Mouse (Mus musculus): ENCODE data around the gene Tfap2d.

DNA sequence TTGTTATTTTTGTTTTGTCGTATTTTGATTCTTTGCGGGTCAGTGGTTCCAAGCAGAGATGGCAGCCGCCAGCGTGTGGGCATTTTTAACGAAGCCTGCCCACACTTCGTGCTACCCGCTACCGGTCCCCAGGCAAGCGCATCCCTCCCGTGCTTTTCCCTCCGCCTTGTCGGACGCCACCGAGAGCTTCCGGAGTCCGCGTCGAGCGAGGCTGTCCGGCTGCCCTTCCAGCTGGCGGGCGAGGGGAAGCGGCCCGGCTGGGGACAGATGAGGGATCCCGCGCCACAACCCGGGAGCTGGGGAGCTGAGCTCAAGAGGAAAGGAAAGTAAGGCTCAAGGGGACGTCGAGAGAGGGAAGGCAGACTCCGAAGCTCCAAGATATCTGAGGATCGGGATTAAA, 107.0 kb downstream of the Tfap2d start:
- TF ChIP-seq CTCF (IDR thresholded peaks at IDR 0.05; ENCODE audit: control insufficient read depth, insufficient read depth, low read length) (no peak), POLR2A (IDR thresholded peaks at IDR 0.05; ENCODE audit: borderline replicate concordance, control insufficient read depth, low read depth, low read length) (no peak)
